Mouse (Mus musculus) forebrain, postnatal 0 days (tissue): ENCODE results near the gene Sod3. TPM values are rescaled to one million over a fixed set of nuclear protein-coding genes. Genes with fewer than 3 reads are reported as not detected.

ENCODE experiments used
- ATAC-seq: fragments of 200-750 bp; cut with Nextera tagmentation; 2 replicates; pipeline ENCODE4 v1.8.0; 2017; ENCODE audit warnings: mild to moderate bottlenecking, moderate library complexity
- DNase-seq: peaks from one replicate; pipeline ENCODE4 v3.0.0-alpha.2; 2015
- H3K27ac ChIP-seq: fragments of 300-500 bp; sonication (generic); 2 replicates; pipeline ENCODE4 v1.5.1; 2014; ENCODE audit warnings: low read depth, mild to moderate bottlenecking, antibody characterized with exemption, low read length, moderate library complexity, mixed read lengths
- H3K27me3 ChIP-seq: fragments of 300-500 bp; sonication (generic); 2 replicates; pipeline ENCODE4 v1.6.1; 2014; ENCODE audit warnings: mild to moderate bottlenecking, low read length, mixed read lengths; ENCODE audit not compliant: insufficient read depth
- H3K36me3 ChIP-seq: fragments of 300-500 bp; sonication (generic); 2 replicates; pipeline ENCODE4 v1.6.1; 2014; ENCODE audit warnings: mild to moderate bottlenecking, moderate library complexity; ENCODE audit not compliant: insufficient read depth
- H3K4me1 ChIP-seq: fragments of 300-500 bp; sonication (generic); 2 replicates; pipeline ENCODE4 v1.6.1; 2014; ENCODE audit warnings: antibody characterized with exemption; ENCODE audit not compliant: insufficient read depth
- H3K4me2 ChIP-seq: fragments of 300-500 bp; sonication (generic); 2 replicates; pipeline ENCODE4 v1.6.1; 2014; ENCODE audit warnings: low read depth, mild to moderate bottlenecking, moderate library complexity
- H3K4me3 ChIP-seq: fragments of 300-500 bp; sonication (generic); 2 replicates; pipeline ENCODE4 v1.5.1; 2014; ENCODE audit warnings: low read depth, low read length, mixed read lengths
- H3K9ac ChIP-seq: fragments of 300-500 bp; sonication (generic); 2 replicates; pipeline ENCODE4 v1.6.1; 2014; ENCODE audit warnings: mild to moderate bottlenecking
- H3K9me3 ChIP-seq: fragments of 300-500 bp; sonication (generic); 2 replicates; pipeline ENCODE4 v1.6.1; 2016; ENCODE audit warnings: low read length
- CTCF ChIP-seq: sonication (generic); IDR thresholded peaks from 2 replicates; pipeline ENCODE4 v1.5.1; 2016; ENCODE audit warnings: antibody characterized with exemption, control low read depth, low read depth
- WGBS: fragments of 180-500 bp; shearing (Covaris S2); extraction: QIAGEN DNeasy Blood & Tissue Kit; methylation state at CpG from one replicate; pipeline ENCODE4 v1.1.7; 2014; 5-methylcytosine and 5-hydroxymethylcytosine counted together
- polyA plus RNA-seq: library from polyadenylated mRNA; unstranded; fragments of >200 nt; fragmentation: Nextera tagmentation; extraction: Ambion mirVana; gene quantifications from 2 replicates; pipeline ENCODE4 v1.2.1, GENCODE M21; 2015
- total RNA-seq: library from RNA; depleted of rRNA; stranded (reverse); fragments of >200 nt; gene quantifications from 2 replicates; pipeline ENCODE4 v1.2.3, GENCODE M21; 2014

Sod3 gene
- total and polyA plus RNA-seq, 2 experiments from 2014 or later = 2.0 to 3.5 TPM

GRCm38 (mm10) chr5:52360286-52361049, 3.1 kb upstream of the Sod3 start:
- H3K36me3 ChIP-seq = no peaks in the 10 kb centered on the region
- 64% methylated on average over 21 of the region's 21 CpGs for WGBS

GRCm38 (mm10) chr5:52362776-52363467, 669 bp upstream of the Sod3 start:
- 71% methylated on average over 6 of the region's 6 CpGs for WGBS
- Histone ChIP-seq H3K9ac (no peak overlapping the region), H3K4me1 (no peaks in the 10 kb centered on the region), H3K9me3 (no peaks in the 10 kb centered on the region), H3K36me3 (no peaks in the 10 kb centered on the region), H3K27ac (no peak overlapping the region), H3K4me3 (no peak overlapping the region), H3K27me3 (no peaks in the 10 kb centered on the region), H3K4me2 (no peak overlapping the region)
- TF ChIP-seq CTCF = no peak
- DNase-seq = no peak
- ATAC-seq = no peak

More at GRCm38 (mm10) chr5:52360286-52361049, 3.1 kb upstream of the Sod3 start:
- Histone ChIP-seq H3K27ac (no peak overlapping the region), H3K4me3 (no peak overlapping the region), H3K9ac (no peak overlapping the region), H3K9me3 (no peaks in the 10 kb centered on the region), H3K4me2 (no peak overlapping the region), H3K4me1 (no peaks in the 10 kb centered on the region), H3K27me3 (no peaks in the 10 kb centered on the region)
- ATAC-seq = no peak
- DNase-seq = peak; percentile 2
- no peak for TF ChIP-seq CTCF

DNA sequence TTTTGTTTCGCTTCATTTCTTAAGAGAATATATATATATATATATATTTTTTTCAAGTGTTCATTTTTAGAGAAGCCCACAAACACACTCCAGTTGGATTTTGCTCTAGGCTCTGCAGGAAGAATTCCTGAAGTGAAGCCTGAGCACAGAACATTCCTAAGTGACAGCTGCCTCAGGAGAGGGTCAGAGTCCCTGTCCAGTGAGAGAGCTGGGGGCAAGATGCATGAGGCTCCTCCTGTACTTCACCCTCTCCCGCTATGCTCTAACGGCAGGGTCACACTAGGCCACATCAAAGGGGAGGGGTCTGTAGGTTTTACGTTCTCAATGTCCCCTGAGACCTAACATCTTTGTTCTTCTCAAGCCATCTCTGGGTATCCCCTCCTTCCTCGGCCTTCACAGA, 930 bp downstream of the Sod3 start:
- no peaks in the 10 kb centered on the region for H3K27me3 ChIP-seq
- no peak overlapping the region for H3K4me2 ChIP-seq
- H3K9ac ChIP-seq = no peak overlapping the region
- H3K4me3 ChIP-seq = no peak overlapping the region
- H3K36me3 ChIP-seq = no peaks in the 10 kb centered on the region
- H3K27ac ChIP-seq = no peak overlapping the region
- ATAC-seq (no peak), DNase-seq (no peak)
- no peaks in the 10 kb centered on the region for H3K4me1 ChIP-seq
- H3K9me3 ChIP-seq = no peaks in the 10 kb centered on the region
- WGBS = 82% methylated on average over 5 of the region's 5 CpGs
- TF ChIP-seq CTCF = no peak

DNA sequence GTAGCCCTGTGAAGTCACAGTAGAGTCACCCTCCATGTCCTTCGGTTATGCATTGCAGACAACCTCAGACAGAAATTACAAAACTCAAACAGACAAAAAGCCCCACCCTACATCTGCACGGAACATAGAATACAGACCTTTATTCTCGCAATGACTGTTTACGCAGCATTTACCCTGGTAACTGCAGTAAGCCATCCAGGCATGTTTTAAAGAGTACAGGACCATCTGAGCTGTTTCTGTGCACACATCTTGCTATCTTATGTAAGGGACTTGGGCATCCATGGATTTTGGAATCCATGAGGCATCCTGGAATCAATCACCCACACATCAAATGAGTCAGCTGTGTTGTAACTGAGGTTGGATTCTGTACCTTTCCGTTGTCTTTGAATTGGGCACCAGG, 2.3 kb downstream of the Sod3 start:
- TF ChIP-seq CTCF = no peak
- H3K4me2 ChIP-seq = no peak overlapping the region
- 93% methylated on average over 5 of the region's 5 CpGs for WGBS
- no peak overlapping the region for H3K4me3 ChIP-seq
- H3K9me3 ChIP-seq = no peaks in the 10 kb centered on the region
- no peaks in the 10 kb centered on the region for H3K36me3 ChIP-seq
- DNase-seq (no peak), ATAC-seq (no peak)
- no peaks in the 10 kb centered on the region for H3K4me1 ChIP-seq
- H3K27ac ChIP-seq = no peak overlapping the region
- no peaks in the 10 kb centered on the region for H3K27me3 ChIP-seq
- H3K9ac ChIP-seq = no peak overlapping the region

DNA sequence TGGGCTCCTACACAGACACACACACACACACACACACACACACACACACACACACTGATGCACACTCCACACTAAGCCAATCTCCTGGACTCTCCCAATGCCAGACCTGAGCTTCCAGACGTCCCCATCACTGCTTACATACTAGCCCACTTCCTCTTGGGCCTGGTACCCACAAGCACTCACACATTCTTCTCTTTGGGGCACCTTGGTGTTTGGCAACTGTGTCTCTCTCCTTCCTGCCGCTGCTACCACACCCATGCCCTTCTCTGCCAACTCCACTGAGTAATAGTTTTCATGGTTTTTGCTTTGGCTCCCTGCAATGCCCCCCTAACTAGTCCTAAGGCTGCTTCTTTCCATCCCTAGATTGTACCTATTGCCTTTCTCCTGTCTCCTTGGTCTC, 3.1 kb downstream of the Sod3 start:
- TF ChIP-seq CTCF = no peak
- WGBS = 82% methylated on average over 2 of the region's 2 CpGs
- no peak overlapping the region for H3K9ac ChIP-seq
- no peak for DNase-seq
- no peak overlapping the region for H3K4me2 ChIP-seq
- no peaks in the 10 kb centered on the region for H3K36me3 ChIP-seq
- no peak overlapping the region for H3K4me3 ChIP-seq
- no peaks in the 10 kb centered on the region for H3K4me1 ChIP-seq
- no peaks in the 10 kb centered on the region for H3K9me3 ChIP-seq
- no peak overlapping the region for H3K27ac ChIP-seq
- no peak for ATAC-seq
- no peaks in the 10 kb centered on the region for H3K27me3 ChIP-seq

- no peaks in the 10 kb centered on the region for H3K9me3 ChIP-seq
- H3K4me2 ChIP-seq = peak overlapping the region; percentile 38; the same call in 1 of the 2 replicates
- H3K36me3 ChIP-seq = no peaks in the 10 kb centered on the region
- no peaks in the 10 kb centered on the region for H3K4me1 ChIP-seq
- H3K4me3 ChIP-seq = no peak overlapping the region
- peak overlapping the region; percentile 28; the same call in 1 of the 2 replicates for H3K9ac ChIP-seq
- no peak for TF ChIP-seq CTCF
- H3K27me3 ChIP-seq = no peaks in the 10 kb centered on the region
- 58% methylated on average over 63 of the region's 63 CpGs for WGBS
- no peak overlapping the region for H3K27ac ChIP-seq
- DNase-seq (peak; percentile 26), ATAC-seq (peak; percentile 61)
Observed at GRCm38 (mm10) chr5:52367866-52368840, 4.6 kb downstream of the Sod3 start.
